Mouse (Mus musculus) ES-E14 (cell line): Measurements from ENCODE around the gene Mrpl50.

ENCODE experiments used
- CHD2 ChIP-seq: IDR thresholded peaks from 2 replicates; pipeline ENCODE4 v1.6.1; 2014; ENCODE audit warnings: mild to moderate bottlenecking, low read depth, low read length, inconsistent platforms
- HCFC1 ChIP-seq: IDR thresholded peaks from 2 replicates; pipeline ENCODE4 v1.6.1; 2012; ENCODE audit warnings: low read length, inconsistent platforms, borderline replicate concordance; ENCODE audit not compliant: insufficient read depth
- MAFK ChIP-seq: IDR thresholded peaks from 2 replicates; pipeline ENCODE4 v1.6.1; 2014; ENCODE audit warnings: mild to moderate bottlenecking, low read depth, low read length, inconsistent platforms; ENCODE audit not compliant: insufficient read depth
- ZC3H11A ChIP-seq: IDR thresholded peaks from 2 replicates; pipeline ENCODE4 v1.6.1; 2012; ENCODE audit warnings: low read depth, mild to moderate bottlenecking, inconsistent platforms, low read length, borderline replicate concordance
- ZNF384 ChIP-seq: IDR thresholded peaks from 2 replicates; pipeline ENCODE4 v1.6.1; 2012; ENCODE audit warnings: low read depth, low read length, inconsistent platforms

DNA sequence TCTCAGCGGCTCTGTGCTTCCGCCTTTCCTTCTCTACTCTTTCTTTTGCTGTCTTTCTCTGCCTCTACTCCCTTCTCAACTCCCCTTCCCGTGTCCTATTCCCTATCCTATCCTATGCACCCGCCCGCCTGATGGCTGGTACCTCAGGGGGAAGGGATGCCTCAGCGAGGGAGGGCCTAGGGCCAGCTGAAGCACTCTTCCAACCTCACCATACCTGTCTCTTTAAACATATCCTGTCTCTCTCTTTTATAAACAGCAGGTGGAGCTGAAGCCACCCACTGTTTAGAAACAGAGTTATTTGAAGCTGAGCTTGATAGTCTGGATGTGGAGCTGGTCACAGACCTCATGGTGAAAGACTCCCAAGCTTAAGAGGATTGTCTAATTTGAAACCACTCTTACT lies 53.5 kb downstream of the Mrpl50 start:
- TF ChIP-seq ZNF384 = no peak
- TF ChIP-seq CHD2 = no peak
- TF ChIP-seq ZC3H11A = no peak
- no peak for TF ChIP-seq HCFC1
- TF ChIP-seq MAFK = no peak
